Mouse (Mus musculus): ENCODE measurements around the gene Gpc6. TPM values are rescaled to one million over a fixed set of nuclear protein-coding genes. Genes with fewer than 3 reads are reported as not detected.

Gpc6 gene
- total and polyA plus RNA-seq, 3 experiments, result not detected

DNA sequence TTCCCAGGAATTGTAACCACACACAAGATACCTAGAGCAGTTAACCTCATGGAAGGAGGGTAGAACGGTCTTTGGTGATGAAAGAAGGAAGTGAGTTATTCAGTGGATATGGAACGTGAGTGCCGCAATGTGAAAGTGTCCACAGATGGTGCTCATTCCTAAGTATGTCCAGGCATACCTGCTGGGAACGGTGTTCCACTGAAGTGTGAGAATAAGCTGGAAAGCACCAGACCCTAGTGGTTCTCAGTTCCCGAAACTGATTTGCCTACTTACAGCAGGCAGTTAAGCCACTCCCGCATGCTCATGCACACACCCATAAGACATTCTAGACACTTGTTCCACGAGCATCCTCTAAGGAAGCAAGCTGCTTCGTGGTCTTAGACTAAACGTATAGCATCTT, 890.9 kb downstream of the Gpc6 start (continued):
- TF ChIP-seq CHD1 (IDR thresholded peaks at IDR 0.05; ENCODE audit: low read depth, low read length), result no peak
- TF ChIP-seq ZKSCAN1 (IDR thresholded peaks at IDR 0.05; ENCODE audit: borderline replicate concordance, low read depth, low read length), result no peak

DNA sequence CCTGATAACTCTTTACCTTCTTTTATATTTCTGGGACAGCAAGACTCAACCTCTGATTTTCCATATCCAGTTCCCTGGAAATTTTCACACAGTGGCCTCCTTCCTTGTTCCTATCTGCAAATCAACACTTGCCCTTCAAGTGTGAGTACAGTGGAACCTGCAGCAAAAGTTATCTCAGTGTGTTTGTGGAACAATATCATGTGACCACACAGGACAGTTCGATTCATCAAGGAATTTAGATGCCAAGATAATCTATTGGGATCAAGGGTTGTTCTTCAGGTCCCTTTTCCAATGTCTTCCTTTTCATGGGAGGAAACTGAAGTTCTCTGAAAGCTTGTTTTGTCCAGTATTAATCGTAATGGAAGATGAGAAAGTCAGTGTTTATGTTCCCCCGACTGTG, 891.6 kb downstream of the Gpc6 start:
- Histone ChIP-seq H3K4me3 (replicated peaks in 1 of 3; ENCODE audit: low read depth in 2 of 3, low read length in 2 of 3, poor library complexity in 1 of 3) (no peak overlapping the region), H3K4me1 (ENCODE audit: control insufficient read depth in 1 of 2, insufficient read depth in 2 of 2) (peaks cover 18 to 47% of the 10 kb centered on the region in 2 experiments), H3K27ac (ENCODE audit: insufficient read depth, low read depth) (no peak overlapping the region), H3K36me3 (replicated peaks in 1 of 2; ENCODE audit: control insufficient read depth in 1 of 2, insufficient read depth in 1 of 2, low read length in 1 of 2) (no peaks in the 10 kb centered on the region), H3K9ac (ENCODE audit: insufficient read depth, low read depth) (no peak overlapping the region), H3K9me3 (replicated peaks; ENCODE audit: low read length) (no peaks in the 10 kb centered on the region), H3K4me2 (ENCODE audit: insufficient read depth, low read depth, poor library complexity, severe bottlenecking) (no peak overlapping the region), H3K27me3 (replicated peaks) (no peaks in the 10 kb centered on the region), H3K79me2 (replicated peaks; ENCODE audit: control insufficient read depth, extremely low read depth, insufficient read depth, poor library complexity, severe bottlenecking) (no peaks in the 10 kb centered on the region)
- no peak for DNase-seq (ENCODE audit: extremely low read depth)
- TF ChIP-seq UBTF (IDR thresholded peaks at IDR 0.05; ENCODE audit: low read depth, low read length) (no peak), CHD1 (IDR thresholded peaks at IDR 0.05; ENCODE audit: low read depth, low read length) (no peak), ELF1 (IDR thresholded peaks at IDR 0.05; ENCODE audit: low read depth, low read length) (no peak), KAT2A (IDR thresholded peaks at IDR 0.05; ENCODE audit: insufficient replicate concordance, low read length) (no peak), ZMIZ1 (IDR thresholded peaks at IDR 0.05; ENCODE audit: low read depth, low read length) (no peak), POLR2A (IDR thresholded peaks at IDR 0.05; ENCODE audit: low read depth, low read length) (no peak), IRF4 (IDR thresholded peaks at IDR 0.05; ENCODE audit: low read depth, low read length) (no peak), RCOR1 (conservative IDR thresholded peaks at IDR 0.05; ENCODE audit: low read depth, low read length) (no peak), TBP (conservative IDR thresholded peaks at IDR 0.05; ENCODE audit: low read depth, low read length) (no peak), NRF1 (IDR thresholded peaks at IDR 0.05; ENCODE audit: low read depth, low read length) (no peak), JUN (IDR thresholded peaks at IDR 0.05; ENCODE audit: insufficient read depth, low read depth, low read length) (no peak), ETS1 (conservative IDR thresholded peaks at IDR 0.05; ENCODE audit: low read depth, low read length) (no peak), EP300 (IDR thresholded peaks at IDR 0.05; ENCODE audit: low read length) (no peak), CTCF (conservative IDR thresholded peaks at IDR 0.05 in 1 of 2, IDR thresholded peaks at IDR 0.05 in 1 of 2; ENCODE audit: low read depth in 2 of 2, low read length in 2 of 2) (no peak)
- dilution Hi-C loops (cut with MboI; ENCODE audit: extremely low pct_ligation_motif_present, extremely low pct_unique_long_range_greater_than_20kb, low sequenced_read_pairs), result no loop called here
- in situ Hi-C loops (cut with MboI; ENCODE audit: low pct_ligation_motif_present, low pct_unique_long_range_greater_than_20kb, low sequenced_read_pairs), result no loop called here

DNA sequence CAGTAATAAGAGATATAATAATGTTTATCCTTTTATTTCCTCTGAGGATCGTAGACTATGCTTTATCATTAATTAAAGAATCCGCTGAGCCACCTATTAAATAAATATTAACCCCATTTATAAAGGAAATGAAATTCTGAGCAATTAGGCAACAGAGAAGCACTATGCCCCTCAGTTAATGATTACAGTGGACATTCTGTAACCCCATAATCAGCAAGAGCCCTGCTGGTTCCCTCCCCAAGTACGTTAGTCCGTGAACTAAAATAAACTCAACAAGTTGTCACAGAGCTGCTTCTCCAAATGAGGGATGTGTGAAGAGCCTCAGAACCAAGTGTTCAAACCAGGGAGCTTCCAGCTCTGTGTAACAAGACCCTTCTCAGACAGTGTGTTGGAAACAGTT, 892.1 kb downstream of the Gpc6 start:
- H3K79me2 ChIP-seq (replicated peaks; ENCODE audit: control insufficient read depth, extremely low read depth, insufficient read depth, poor library complexity, severe bottlenecking), result no peaks in the 10 kb centered on the region
- no peaks in the 10 kb centered on the region for H3K36me3 ChIP-seq (replicated peaks in 1 of 2; ENCODE audit: control insufficient read depth in 1 of 2, insufficient read depth in 1 of 2, low read length in 1 of 2)
- TF ChIP-seq ELF1 (IDR thresholded peaks at IDR 0.05; ENCODE audit: low read depth, low read length), result no peak
- TF ChIP-seq HCFC1 (IDR thresholded peaks at IDR 0.05; ENCODE audit: low read depth, low read length), result no peak
- no peak for TF ChIP-seq PAX5 (IDR thresholded peaks at IDR 0.05; ENCODE audit: low read length)
- TF ChIP-seq ZKSCAN1 (IDR thresholded peaks at IDR 0.05; ENCODE audit: borderline replicate concordance, low read depth, low read length), result no peak
- H3K4me1 ChIP-seq (ENCODE audit: control insufficient read depth in 1 of 2, insufficient read depth in 2 of 2), result peaks cover 18 to 47% of the 10 kb centered on the region in 2 experiments
- H3K9me3 ChIP-seq (replicated peaks; ENCODE audit: low read length), result no peaks in the 10 kb centered on the region
- no peak overlapping the region for H3K9ac ChIP-seq (ENCODE audit: insufficient read depth, low read depth)
- no peak overlapping the region for H3K4me3 ChIP-seq (replicated peaks in 1 of 3; ENCODE audit: low read depth in 2 of 3, low read length in 2 of 3, poor library complexity in 1 of 3)
- in situ Hi-C loops (cut with MboI; ENCODE audit: low pct_ligation_motif_present, low pct_unique_long_range_greater_than_20kb, low sequenced_read_pairs) (no loop called here), dilution Hi-C loops (cut with MboI; ENCODE audit: extremely low pct_ligation_motif_present, extremely low pct_unique_long_range_greater_than_20kb, low sequenced_read_pairs) (no loop called here)
- no peak overlapping the region for H3K4me2 ChIP-seq (ENCODE audit: insufficient read depth, low read depth, poor library complexity, severe bottlenecking)
- DNase-seq (ENCODE audit: extremely low read depth), result no peak
- H3K27ac ChIP-seq (ENCODE audit: insufficient read depth, low read depth), result no peak overlapping the region
- H3K27me3 ChIP-seq (replicated peaks), result no peaks in the 10 kb centered on the region

Data from CH12.LX (cell line).